Mouse (Mus musculus) heart, adult 2 months (tissue): ENCODE results near the gene Eno2.

Experiments
- CTCF ChIP-seq: fragments of 200-600 bp; IDR thresholded peaks from 2 replicates; pipeline ENCODE4 v1.8.1; 2022; ENCODE audit warnings: antibody characterized with exemption, mild to moderate bottlenecking, moderate library complexity
- POLR2A ChIP-seq: fragments of 200-500 bp; IDR thresholded peaks from 2 replicates; pipeline ENCODE4 v1.6.1; 2011; ENCODE audit warnings: mild to moderate bottlenecking, low read depth, low read length, control low read depth; ENCODE audit not compliant: insufficient read depth

DNA sequence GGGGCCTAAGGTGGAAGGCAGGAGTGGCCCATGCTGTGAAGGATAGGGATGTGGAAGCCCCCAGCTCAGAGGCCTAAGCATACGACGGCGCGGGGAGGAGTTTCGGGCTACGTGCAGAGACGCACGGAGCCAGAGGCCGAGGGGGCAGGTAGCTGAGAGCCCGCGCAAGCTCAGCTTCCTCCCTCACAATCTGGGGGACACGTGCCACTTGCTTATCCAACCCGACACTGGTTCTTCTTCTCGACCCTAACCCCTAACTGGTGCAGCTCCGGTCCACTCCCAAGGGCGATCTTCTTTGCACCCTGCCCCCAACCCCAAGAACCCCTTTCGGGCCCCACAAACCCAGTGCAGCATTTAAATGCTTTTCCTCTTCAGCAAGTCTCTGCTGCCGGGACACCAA, 44.0 kb upstream of the Eno2 start:
- TF ChIP-seq CTCF (no peak), POLR2A (no peak; the same call in 1 of the 2 replicates)
